Mouse (Mus musculus) left cerebral cortex, adult 2 months (tissue): ENCODE measurements around the gene Csmd2. TPM values are rescaled to one million over a fixed set of nuclear protein-coding genes. Genes with fewer than 3 reads are reported as not detected.
A peak's percentile ranks its signal among the peaks of the same experiment; 100 is the strongest.
"Not testable (repeated sequence)": the region's sequence is repeated elsewhere in the genome, so short reads cannot be mapped to it uniquely, and the experiment has no call there.

Source experiments
- DNase-seq, 2 experiments: peaks; one replicate each; pipeline ENCODE4 v3.0.0; 2021 to 2022; ENCODE audit warnings: low spot score in 2 of 2, mixed read lengths in 1 of 2; ENCODE audit errors: extremely low spot score in 1 of 2
- H3K27ac ChIP-seq: fragments of 200-600 bp; 2 replicates; pipeline ENCODE4 v1.8.1; 2022
- H3K4me3 ChIP-seq: fragments of 200-600 bp; 2 replicates; pipeline ENCODE4 v1.8.1; 2022
- CTCF ChIP-seq: fragments of 200-600 bp; IDR thresholded peaks from 2 replicates; pipeline ENCODE4 v1.8.1; 2022; ENCODE audit warnings: antibody characterized with exemption, mild to moderate bottlenecking, moderate library complexity
- intact Hi-C: fragments of 180-260 bp; cut with DNase I; formaldehyde crosslinking; loops from one replicate; pipeline ENCODE4 v1.15.1; 2025
- total RNA-seq, 2 experiments: library from RNA; stranded (reverse); gene quantifications; 2 replicates each; pipeline ENCODE4 v1.2.3; 2021

Csmd2 gene
- total RNA-seq, 2 experiments from 2014 or later, result 61.9 to 63.0 TPM

GRCm38 (mm10) chr4:128492055-128492454, 504.4 kb downstream of the Csmd2 start:
- no peak for DNase-seq
- no peak overlapping the region for H3K4me3 ChIP-seq

GRCm38 (mm10) chr4:128499980-128500379, 512.3 kb downstream of the Csmd2 start:
- no peak for DNase-seq
- TF ChIP-seq CTCF, result peak; percentile 9
- Histone ChIP-seq H3K27ac (no peak overlapping the region), H3K4me3 (no peak overlapping the region)
- intact Hi-C loops, result no loop called here

More at GRCm38 (mm10) chr4:128492055-128492454, 504.4 kb downstream of the Csmd2 start:
- intact Hi-C loops, result no loop called here
- TF ChIP-seq CTCF, result no peak
- no peak overlapping the region for H3K27ac ChIP-seq

GRCm38 (mm10) chr4:128506878-128507277, 519.2 kb downstream of the Csmd2 start:
- DNase-seq, result no peak
- TF ChIP-seq CTCF, result no peak
- intact Hi-C loops, result no loop called here

GRCm38 (mm10) chr4:128509885-128510284, 522.2 kb downstream of the Csmd2 start:
- Histone ChIP-seq H3K4me3 (no peak overlapping the region), H3K27ac (peak overlapping the region; percentile 47; the same call in 1 of the 2 replicates)
- intact Hi-C loops, result no loop called here

More at GRCm38 (mm10) chr4:128506878-128507277, 519.2 kb downstream of the Csmd2 start:
- no peak overlapping the region for H3K4me3 ChIP-seq
- no peak overlapping the region for H3K27ac ChIP-seq

GRCm38 (mm10) chr4:128514496-128514895, 526.8 kb downstream of the Csmd2 start:
- TF ChIP-seq CTCF, result no peak
- H3K27ac ChIP-seq, result no peak overlapping the region
- intact Hi-C loops, result no loop called here
- no peak overlapping the region for H3K4me3 ChIP-seq
- no peak for DNase-seq

More at GRCm38 (mm10) chr4:128509885-128510284, 522.2 kb downstream of the Csmd2 start:
- TF ChIP-seq CTCF, result no peak; the same call in 1 of the 2 replicates
- DNase-seq, result no peak

GRCm38 (mm10) chr4:128521276-128521675, 533.6 kb downstream of the Csmd2 start:
- H3K27ac ChIP-seq, result no peak overlapping the region
- no peak for TF ChIP-seq CTCF
- intact Hi-C loops, result no loop called here
- H3K4me3 ChIP-seq, result no peak overlapping the region
- no peak for DNase-seq

GRCm38 (mm10) chr4:128543378-128543777, 555.7 kb downstream of the Csmd2 start:
- DNase-seq, result peak in 1 of 2 experiments; percentile 39
- peak; percentile 66 for TF ChIP-seq CTCF
- intact Hi-C loops, result loop anchor here (5.0 kb wide), 1 partner anchor 1176 kb away; no protein-coding TSS in a partner anchor

GRCm38 (mm10) chr4:128543956-128544486, 556.4 kb downstream of the Csmd2 start:
- intact Hi-C loops, result loop anchor here (5.0 kb wide), 1 partner anchor 1177 kb away; no protein-coding TSS in a partner anchor

More at GRCm38 (mm10) chr4:128543378-128543777, 555.7 kb downstream of the Csmd2 start:
- Histone ChIP-seq H3K27ac (no peak overlapping the region), H3K4me3 (no peak overlapping the region)

GRCm38 (mm10) chr4:128550756-128551155, 563.1 kb downstream of the Csmd2 start:
- no peak for TF ChIP-seq CTCF
- no peak overlapping the region for H3K4me3 ChIP-seq
- no peak for DNase-seq
- intact Hi-C loops, result no loop called here
- no peak overlapping the region for H3K27ac ChIP-seq

More at GRCm38 (mm10) chr4:128543956-128544486, 556.4 kb downstream of the Csmd2 start:
- DNase-seq, H3K4me3 ChIP-seq, H3K27ac ChIP-seq: not testable (repeated sequence)

- Histone ChIP-seq H3K27ac (no peak overlapping the region), H3K4me3 (no peak overlapping the region)
- DNase-seq, result no peak
- TF ChIP-seq CTCF, result no peak
- intact Hi-C loops, result no loop called here
Measured at GRCm38 (mm10) chr4:128554198-128554597, 566.5 kb downstream of the Csmd2 start.

GRCm38 (mm10) chr4:128560327-128560726, 572.7 kb downstream of the Csmd2 start:
- Histone ChIP-seq H3K27ac (no peak overlapping the region), H3K4me3 (no peak overlapping the region)
- peak; percentile 47 for TF ChIP-seq CTCF
- intact Hi-C loops, result no loop called here
- no peak for DNase-seq

GRCm38 (mm10) chr4:128575811-128576210, 588.2 kb downstream of the Csmd2 start:
- no peak overlapping the region for H3K27ac ChIP-seq
- H3K4me3 ChIP-seq, result no peak overlapping the region
- TF ChIP-seq CTCF, result no peak
- no peak for DNase-seq
- intact Hi-C loops, result no loop called here

GRCm38 (mm10) chr4:128579182-128579581, 591.5 kb downstream of the Csmd2 start:
- intact Hi-C loops, result no loop called here
- TF ChIP-seq CTCF, result peak; percentile 51
- no peak overlapping the region for H3K27ac ChIP-seq
- no peak for DNase-seq
- no peak overlapping the region for H3K4me3 ChIP-seq
